Mouse (Mus musculus) lung, embryonic 15.5 days (tissue): Measurements from ENCODE around the gene Fbxo22. TPM values are rescaled to one million over a fixed set of nuclear protein-coding genes. Genes with fewer than 3 reads are reported as not detected.

Experiments used
- ATAC-seq: fragments of 200-750 bp; cut with Nextera tagmentation; 2 replicates; pipeline ENCODE4 v1.8.0; 2017; ENCODE audit warnings: moderate number of reproducible peaks, borderline replicate concordance; ENCODE audit not compliant: low FRiP score, low TSS enrichment; ENCODE audit errors: extremely low read depth
- H3K27ac ChIP-seq: fragments of 300-500 bp; sonication (generic); 2 replicates; pipeline ENCODE4 v1.5.1; 2015; ENCODE audit warnings: moderate library complexity, mild to moderate bottlenecking, inconsistent platforms
- H3K27me3 ChIP-seq: fragments of 300-500 bp; sonication (generic); 2 replicates; pipeline ENCODE4 v1.6.1; 2015; ENCODE audit warnings: inconsistent platforms
- H3K36me3 ChIP-seq: fragments of 300-500 bp; sonication (generic); 2 replicates; pipeline ENCODE4 v1.6.1; 2015; ENCODE audit warnings: inconsistent platforms
- H3K4me1 ChIP-seq: fragments of 300-500 bp; sonication (generic); 2 replicates; pipeline ENCODE4 v1.6.1; 2015; ENCODE audit warnings: inconsistent platforms
- H3K4me2 ChIP-seq: fragments of 300-500 bp; sonication (generic); 2 replicates; pipeline ENCODE4 v1.6.1; 2015; ENCODE audit warnings: inconsistent platforms, mild to moderate bottlenecking, moderate library complexity
- H3K4me3 ChIP-seq: fragments of 300-500 bp; sonication (generic); 2 replicates; pipeline ENCODE4 v1.5.1; 2015; ENCODE audit warnings: mild to moderate bottlenecking, inconsistent platforms
- H3K9ac ChIP-seq: fragments of 300-500 bp; sonication (generic); 2 replicates; pipeline ENCODE4 v1.6.1; 2015; ENCODE audit warnings: inconsistent platforms
- H3K9me3 ChIP-seq: fragments of 300-500 bp; sonication (generic); 2 replicates; pipeline ENCODE4 v1.6.1; 2016; ENCODE audit warnings: inconsistent platforms
- WGBS: fragments of 180-500 bp; shearing (Covaris S2); methylation state at CpG from one replicate; pipeline ENCODE4 v1.1.7; 2015; 5-methylcytosine and 5-hydroxymethylcytosine counted together
- polyA plus RNA-seq: library from polyadenylated mRNA; unstranded; fragments of >200 nt; fragmentation: Nextera tagmentation; extraction: Ambion mirVana; gene quantifications from 2 replicates; pipeline ENCODE4 v1.2.1, GENCODE M21; 2015

Gene Fbxo22
- polyA plus RNA-seq, 1 experiment from 2014 or later, result 64.1 TPM

DNA sequence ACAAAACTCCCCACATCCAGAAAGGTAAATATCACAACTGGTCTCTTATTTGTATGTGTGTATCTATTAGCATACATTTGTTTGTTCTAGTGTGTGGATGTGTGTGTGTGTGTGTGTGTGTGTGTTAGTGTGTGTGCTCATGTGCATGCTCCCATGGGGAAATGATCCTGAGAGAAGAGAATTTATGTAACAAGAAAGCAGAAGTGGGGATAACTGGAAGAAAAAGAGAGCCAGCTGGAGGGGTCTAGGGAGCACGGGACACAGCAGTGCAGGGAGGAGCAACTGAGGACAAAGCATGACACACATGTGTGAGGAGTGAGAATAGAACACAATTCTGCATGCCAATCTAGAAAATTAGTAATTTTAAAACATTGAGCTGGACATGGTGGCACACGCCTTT is 48.4 kb downstream of the Fbxo22 start:
- Histone ChIP-seq H3K27me3 (no peaks in the 10 kb centered on the region), H3K27ac (no peak overlapping the region), H3K4me2 (no peak overlapping the region), H3K4me3 (no peak overlapping the region), H3K4me1 (no peaks in the 10 kb centered on the region), H3K36me3 (no peaks in the 10 kb centered on the region), H3K9me3 (no peaks in the 10 kb centered on the region), H3K9ac (no peak overlapping the region)
- 85% methylated on average over 2 of the region's 2 CpGs for WGBS
- ATAC-seq, result no peak

GRCm38 (mm10) chr9:55259741-55260140 is 51.0 kb downstream of the Fbxo22 start:
- H3K9ac ChIP-seq, result no peak overlapping the region
- no peak for ATAC-seq
- no peaks in the 10 kb centered on the region for H3K9me3 ChIP-seq
- H3K4me1 ChIP-seq, result no peaks in the 10 kb centered on the region
- H3K27ac ChIP-seq, result no peak overlapping the region
- no peak overlapping the region for H3K4me2 ChIP-seq
- no peaks in the 10 kb centered on the region for H3K27me3 ChIP-seq
- no peak overlapping the region for H3K4me3 ChIP-seq
- H3K36me3 ChIP-seq, result no peaks in the 10 kb centered on the region
- 53% methylated on average over 6 of the region's 6 CpGs for WGBS

DNA sequence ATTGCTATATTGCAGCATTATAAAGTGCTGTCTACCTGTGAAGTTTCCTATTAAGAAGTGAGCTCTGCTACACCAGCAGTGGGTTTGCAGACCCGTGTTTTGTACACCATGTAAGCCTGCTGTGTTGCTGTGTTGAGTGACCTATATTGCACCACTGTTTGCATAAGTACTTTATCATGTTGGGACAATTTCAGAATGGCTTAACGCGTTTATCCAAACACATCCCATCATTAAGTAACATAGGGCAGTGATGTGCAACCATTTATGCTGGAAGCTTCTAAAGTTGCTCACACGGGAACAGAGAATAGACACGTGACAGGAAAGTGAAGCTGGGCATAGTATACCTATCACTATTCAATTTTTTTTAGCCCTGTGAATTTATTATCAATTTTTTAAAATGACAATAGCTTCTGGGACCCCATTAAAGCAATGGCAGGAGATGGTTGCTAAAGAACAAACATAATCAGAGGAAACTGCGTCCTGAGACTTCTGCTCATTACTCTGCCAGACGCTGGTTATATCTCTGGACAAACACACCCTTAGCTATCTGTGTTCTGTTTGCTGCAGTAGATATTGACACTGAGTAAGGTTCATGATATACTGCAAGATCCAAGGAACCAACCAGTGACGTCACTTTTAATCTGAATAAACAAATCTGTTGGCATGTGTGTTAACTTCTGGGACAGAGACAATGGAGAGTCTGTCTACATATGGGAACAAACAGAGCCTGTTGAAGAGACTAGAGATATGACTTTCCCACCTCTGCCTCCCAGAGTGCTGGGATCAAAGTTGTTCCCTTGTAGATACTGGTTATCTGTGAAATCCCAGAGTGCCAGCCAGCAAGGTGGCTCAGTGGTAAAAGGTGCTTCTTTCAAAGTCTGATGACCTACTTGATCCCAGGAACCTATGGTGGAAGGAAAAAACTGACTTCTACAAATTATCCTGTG is 55.9 kb downstream of the Fbxo22 start:
- Histone ChIP-seq H3K36me3 (no peaks in the 10 kb centered on the region), H3K27ac (no peak overlapping the region), H3K4me1 (no peaks in the 10 kb centered on the region), H3K9me3 (no peaks in the 10 kb centered on the region), H3K4me2 (no peak overlapping the region), H3K27me3 (no peaks in the 10 kb centered on the region), H3K4me3 (no peak overlapping the region), H3K9ac (no peak overlapping the region)
- no peak for ATAC-seq
- 52% methylated on average over 8 of the region's 8 CpGs for WGBS

DNA sequence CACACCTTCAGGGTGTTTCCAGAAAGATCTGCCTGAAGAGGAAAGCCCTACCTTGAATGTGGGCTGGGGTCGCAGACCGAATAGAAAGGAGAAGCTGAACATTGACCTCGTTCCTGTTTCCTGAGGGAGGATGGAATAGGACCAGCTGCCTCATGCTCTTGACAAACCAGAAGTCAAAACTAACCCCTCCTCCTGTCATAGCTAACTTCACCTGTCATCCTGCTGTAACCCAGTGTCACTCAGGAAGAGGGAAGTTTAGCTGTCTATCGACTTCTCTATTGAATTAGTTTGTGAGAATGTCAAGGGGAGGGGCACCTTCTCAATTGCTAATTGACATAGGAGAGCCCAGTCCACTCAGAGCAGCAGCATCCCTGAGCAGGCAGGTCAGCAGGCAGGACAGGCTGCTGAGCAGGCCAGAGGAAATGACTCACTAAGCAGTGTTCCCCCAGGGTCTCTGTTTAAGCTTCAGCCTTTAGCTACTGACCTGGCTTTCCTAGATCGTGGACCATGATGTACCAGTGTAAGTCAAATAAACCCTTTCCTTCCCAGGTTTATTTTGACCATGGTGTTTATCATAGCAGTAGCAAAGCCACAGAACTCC is 63.3 kb downstream of the Fbxo22 start:
- Histone ChIP-seq H3K9me3 (no peaks in the 10 kb centered on the region), H3K4me3 (no peak overlapping the region), H3K27me3 (no peaks in the 10 kb centered on the region), H3K9ac (no peak overlapping the region), H3K4me1 (0 out of 2 replicates have a peak, but pooled peaks cover 2% of the 10 kb centered on the region), H3K36me3 (no peaks in the 10 kb centered on the region), H3K4me2 (no peak overlapping the region), H3K27ac (no peak overlapping the region)
- 50% methylated on average over 5 of the region's 5 CpGs for whole genome bisulfite sequencing
- no peak for ATAC-seq

- H3K4me1 ChIP-seq, result 0 out of 2 replicates have a peak, but pooled peaks cover 2% of the 10 kb centered on the region
- no peaks in the 10 kb centered on the region for H3K27me3 ChIP-seq
- H3K27ac ChIP-seq, result no peak overlapping the region
- no peak overlapping the region for H3K9ac ChIP-seq
- no peak for ATAC-seq
- no peaks in the 10 kb centered on the region for H3K36me3 ChIP-seq
- H3K9me3 ChIP-seq, result no peaks in the 10 kb centered on the region
- H3K4me2 ChIP-seq, result no peak overlapping the region
- WGBS, result 63% methylated on average over 4 of the region's 4 CpGs
- H3K4me3 ChIP-seq, result no peak overlapping the region
Measured at GRCm38 (mm10) chr9:55273906-55274305, 65.2 kb downstream of the Fbxo22 start.

Other genes starting within 250 kb of the Fbxo22 start
- gene Chrna5, start 228.0 kb upstream of the Fbxo22 start, polyA plus RNA-seq, result 0.14 and 0.25 TPM in 2 replicates
- 0.40 and 0.72 TPM in 2 replicates for gene Chrna3, start 182.4 kb upstream of the Fbxo22 start, polyA plus RNA-seq
- 0.14 and 0.31 TPM in 2 replicates for gene Chrnb4, start 160.1 kb upstream of the Fbxo22 start, polyA plus RNA-seq
- 35.1 and 37.4 TPM in 2 replicates for gene Ube2q2, start 60.1 kb upstream of the Fbxo22 start, polyA plus RNA-seq
- 1.0 and 1.1 TPM in 2 replicates for gene Nrg4, start 117.9 kb downstream of the Fbxo22 start, polyA plus RNA-seq
- 0.15 and 0.24 TPM in 2 replicates for gene Tmem266, start 118.0 kb downstream of the Fbxo22 start, polyA plus RNA-seq